Mouse (Mus musculus): Measurements from ENCODE around the gene Kidins220. TPM values are rescaled to one million over a fixed set of nuclear protein-coding genes. Genes with fewer than 3 reads are reported as not detected.

Gene Kidins220
- polyA plus RNA-seq, 1 experiment from 2014 or later = 31.0 TPM

- H3K4me1 ChIP-seq (replicated peaks) = peaks cover 11% of the 10 kb centered on the region
- H3K27me3 ChIP-seq = no peaks in the 10 kb centered on the region
- peaks cover 5% of the 10 kb centered on the region; the same call in 1 of the 2 replicates for H3K36me3 ChIP-seq
- H3K9ac ChIP-seq = no peak overlapping the region
- ATAC-seq (replicated peaks; ENCODE audit: insufficient number of reproducible peaks, insufficient read depth, low FRiP score, low read depth) = no peak
- WGBS = 65% methylated on average over 9 of the region's 9 CpGs
- H3K9me3 ChIP-seq (replicated peaks) = no peaks in the 10 kb centered on the region
- H3K4me2 ChIP-seq = no peak overlapping the region
- H3K4me3 ChIP-seq = no peak overlapping the region
- no peak overlapping the region for H3K27ac ChIP-seq
Measured at GRCm38 (mm10) chr12:24942619-24943287, 32.0 kb upstream of the Kidins220 start.

GRCm38 (mm10) chr12:24943427-24943826, 31.3 kb upstream of the Kidins220 start:
- no peak for ATAC-seq (replicated peaks; ENCODE audit: insufficient number of reproducible peaks, insufficient read depth, low FRiP score, low read depth)
- H3K9me3 ChIP-seq (replicated peaks) = no peaks in the 10 kb centered on the region

GRCm38 (mm10) chr12:24944597-24944996, 30.1 kb upstream of the Kidins220 start:
- no peak overlapping the region for H3K4me2 ChIP-seq
- no peak overlapping the region for H3K9ac ChIP-seq
- H3K4me3 ChIP-seq = no peak overlapping the region
- 67% methylated on average over 7 of the region's 7 CpGs for WGBS
- H3K27me3 ChIP-seq = no peaks in the 10 kb centered on the region
- 0 out of 2 replicates have a peak overlapping the region, but pooled peaks have one; percentile 54 for H3K27ac ChIP-seq
- ATAC-seq (replicated peaks; ENCODE audit: insufficient number of reproducible peaks, insufficient read depth, low FRiP score, low read depth) = peak; percentile 48; the same call in 1 of the 2 replicates
- peaks cover 5% of the 10 kb centered on the region; the same call in 1 of the 2 replicates for H3K36me3 ChIP-seq
- peaks cover 8% of the 10 kb centered on the region for H3K4me1 ChIP-seq (replicated peaks)
- no peaks in the 10 kb centered on the region for H3K9me3 ChIP-seq (replicated peaks)

More at GRCm38 (mm10) chr12:24943427-24943826, 31.3 kb upstream of the Kidins220 start:
- no peak overlapping the region for H3K4me3 ChIP-seq
- no peak overlapping the region for H3K4me2 ChIP-seq
- WGBS = 84% methylated on average over 4 of the region's 4 CpGs
- peaks cover 5% of the 10 kb centered on the region; the same call in 1 of the 2 replicates for H3K36me3 ChIP-seq
- H3K9ac ChIP-seq = no peak overlapping the region
- peaks cover 11% of the 10 kb centered on the region for H3K4me1 ChIP-seq (replicated peaks)
- H3K27ac ChIP-seq = no peak overlapping the region
- no peaks in the 10 kb centered on the region for H3K27me3 ChIP-seq

GRCm38 (mm10) chr12:24947065-24947464, 27.7 kb upstream of the Kidins220 start:
- Histone ChIP-seq H3K4me3 (no peak overlapping the region), H3K4me2 (no peak overlapping the region), H3K27ac (no peak overlapping the region), H3K36me3 (peaks cover 9% of the 10 kb centered on the region; the same call in 1 of the 2 replicates), H3K27me3 (no peaks in the 10 kb centered on the region), H3K9me3 (replicated peaks) (no peaks in the 10 kb centered on the region), H3K4me1 (replicated peaks) (peaks cover 8% of the 10 kb centered on the region), H3K9ac (no peak overlapping the region)
- 82% methylated on average over 14 of the region's 14 CpGs for WGBS
- no peak for ATAC-seq (replicated peaks; ENCODE audit: insufficient number of reproducible peaks, insufficient read depth, low FRiP score, low read depth)

DNA sequence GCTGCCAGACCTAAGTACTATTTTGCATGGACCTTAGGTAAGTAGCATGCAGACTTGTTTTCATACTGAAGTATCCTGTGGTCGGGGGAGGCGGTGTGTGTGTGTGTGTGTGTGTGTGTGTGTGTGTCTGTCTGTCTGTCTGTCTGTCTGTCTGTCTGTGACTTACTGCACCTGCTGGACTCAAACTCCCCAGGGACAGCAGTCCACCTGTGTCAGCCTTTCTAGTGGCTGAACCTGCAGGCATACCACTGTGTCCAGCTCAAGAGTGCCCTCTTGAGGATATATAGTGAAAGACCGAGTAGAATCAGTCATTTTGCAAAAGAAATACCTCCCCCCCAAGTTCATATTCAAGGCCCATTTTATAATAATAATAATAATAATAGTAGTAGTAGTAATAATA, 26.4 kb upstream of the Kidins220 start:
- ATAC-seq (replicated peaks; ENCODE audit: insufficient number of reproducible peaks, insufficient read depth, low FRiP score, low read depth) = no peak
- WGBS = 60% methylated on average over 3 of the region's 3 CpGs

GRCm38 (mm10) chr12:24950376-24951046, 24.2 kb upstream of the Kidins220 start:
- no peak overlapping the region for H3K9ac ChIP-seq
- H3K27me3 ChIP-seq = no peaks in the 10 kb centered on the region
- no peak for ATAC-seq (replicated peaks; ENCODE audit: insufficient number of reproducible peaks, insufficient read depth, low FRiP score, low read depth)
- no peak overlapping the region for H3K4me3 ChIP-seq
- no peak overlapping the region for H3K4me2 ChIP-seq
- WGBS = 88% methylated on average over 7 of the region's 7 CpGs
- peaks cover 9% of the 10 kb centered on the region; the same call in 1 of the 2 replicates for H3K36me3 ChIP-seq
- H3K9me3 ChIP-seq (replicated peaks) = no peaks in the 10 kb centered on the region
- H3K4me1 ChIP-seq (replicated peaks) = peaks cover 5% of the 10 kb centered on the region; the same call in 1 of the 2 replicates
- H3K27ac ChIP-seq = no peak overlapping the region

More for the DNA sequence above, 26.4 kb upstream of the Kidins220 start:
- Histone ChIP-seq H3K27ac (no peak overlapping the region), H3K9me3 (replicated peaks) (no peaks in the 10 kb centered on the region), H3K4me2 (no peak overlapping the region), H3K4me3 (no peak overlapping the region), H3K27me3 (no peaks in the 10 kb centered on the region), H3K9ac (no peak overlapping the region), H3K36me3 (peaks cover 9% of the 10 kb centered on the region; the same call in 1 of the 2 replicates), H3K4me1 (replicated peaks) (peaks cover 5% of the 10 kb centered on the region)

DNA sequence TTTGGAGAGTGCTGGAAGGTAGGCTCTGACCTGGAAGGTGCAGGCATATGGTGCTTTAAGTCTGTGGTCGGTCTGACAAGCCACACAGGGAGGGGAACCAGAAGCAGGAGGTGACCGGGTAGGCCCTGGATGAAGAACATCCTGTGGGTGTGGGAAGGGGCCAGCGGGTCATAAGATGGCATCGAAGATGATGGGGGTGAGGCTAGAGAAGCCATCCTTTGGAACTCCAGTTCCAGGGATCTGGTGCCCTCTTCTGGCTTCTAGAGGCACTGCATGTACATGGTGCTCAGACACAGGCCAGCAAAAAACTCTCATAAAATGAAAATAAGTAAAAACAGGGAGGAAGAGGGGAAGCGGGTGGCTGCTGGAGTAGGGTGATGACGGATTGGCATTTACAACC, 22.6 kb upstream of the Kidins220 start:
- Histone ChIP-seq H3K4me2 (no peak overlapping the region), H3K9me3 (replicated peaks) (no peaks in the 10 kb centered on the region), H3K4me3 (no peak overlapping the region), H3K9ac (no peak overlapping the region), H3K36me3 (peaks cover 9% of the 10 kb centered on the region; the same call in 1 of the 2 replicates), H3K27ac (no peak overlapping the region), H3K4me1 (replicated peaks) (peaks cover 5% of the 10 kb centered on the region; the same call in 1 of the 2 replicates), H3K27me3 (no peaks in the 10 kb centered on the region)
- ATAC-seq (replicated peaks; ENCODE audit: insufficient number of reproducible peaks, insufficient read depth, low FRiP score, low read depth) = no peak
- 48% methylated on average over 6 of the region's 6 CpGs for WGBS

- H3K4me2 ChIP-seq = no peak overlapping the region
- no peaks in the 10 kb centered on the region for H3K9me3 ChIP-seq (replicated peaks)
- H3K9ac ChIP-seq = no peak overlapping the region
- no peak overlapping the region for H3K27ac ChIP-seq
- H3K36me3 ChIP-seq = peaks cover 8% of the 10 kb centered on the region; the same call in 1 of the 2 replicates
- no peak; the same call in 1 of the 2 replicates for ATAC-seq (replicated peaks; ENCODE audit: insufficient number of reproducible peaks, insufficient read depth, low FRiP score, low read depth)
- whole genome bisulfite sequencing = 40% methylated on average over 9 of the region's 9 CpGs
- H3K4me3 ChIP-seq = no peak overlapping the region
- peaks cover 5% of the 10 kb centered on the region; the same call in 1 of the 2 replicates for H3K4me1 ChIP-seq (replicated peaks)
- H3K27me3 ChIP-seq = no peaks in the 10 kb centered on the region
Measured at GRCm38 (mm10) chr12:24955137-24955536, 19.6 kb upstream of the Kidins220 start.

DNA sequence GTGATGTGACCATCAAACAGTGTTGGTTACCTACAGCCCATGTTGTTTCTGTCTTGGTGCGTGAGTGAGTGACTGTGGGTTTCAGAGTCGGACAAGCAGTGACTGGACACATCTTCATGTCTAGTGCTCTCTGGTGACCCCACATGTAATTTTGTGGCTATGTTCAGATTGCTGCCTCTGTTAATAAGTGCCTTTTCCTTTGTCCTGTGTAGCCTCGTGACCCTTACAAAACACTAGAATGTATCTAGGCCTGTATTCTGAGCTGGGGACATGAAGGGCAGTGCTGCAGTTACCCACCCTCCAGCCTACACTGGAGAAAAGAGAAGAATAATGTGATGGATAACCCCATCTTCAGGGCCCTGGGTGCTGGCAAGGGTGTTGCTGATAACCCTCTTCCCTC, 16.2 kb upstream of the Kidins220 start:
- Histone ChIP-seq H3K9ac (no peak overlapping the region), H3K27ac (no peak overlapping the region), H3K4me1 (replicated peaks) (peaks cover 6% of the 10 kb centered on the region), H3K4me3 (no peak overlapping the region), H3K27me3 (no peaks in the 10 kb centered on the region), H3K36me3 (no peaks in the 10 kb centered on the region), H3K4me2 (no peak overlapping the region), H3K9me3 (replicated peaks) (no peaks in the 10 kb centered on the region)
- no peak for ATAC-seq (replicated peaks; ENCODE audit: insufficient number of reproducible peaks, insufficient read depth, low FRiP score, low read depth)
- 88% methylated on average over 3 of the region's 3 CpGs for WGBS

- Histone ChIP-seq H3K27ac (no peak overlapping the region), H3K36me3 (no peaks in the 10 kb centered on the region), H3K4me3 (no peak overlapping the region), H3K27me3 (no peaks in the 10 kb centered on the region), H3K9ac (no peak overlapping the region), H3K4me2 (no peak overlapping the region), H3K4me1 (replicated peaks) (peaks cover 6% of the 10 kb centered on the region; the same call in 1 of the 2 replicates), H3K9me3 (replicated peaks) (no peaks in the 10 kb centered on the region; the same call in 1 of the 2 replicates)
- WGBS = 87% methylated on average over 7 of the region's 7 CpGs
- ATAC-seq (replicated peaks; ENCODE audit: insufficient number of reproducible peaks, insufficient read depth, low FRiP score, low read depth) = no peak
Measured at GRCm38 (mm10) chr12:24961821-24962220, 12.9 kb upstream of the Kidins220 start.

GRCm38 (mm10) chr12:24962362-24962967, 12.3 kb upstream of the Kidins220 start:
- no peak overlapping the region for H3K4me2 ChIP-seq
- H3K36me3 ChIP-seq = no peaks in the 10 kb centered on the region
- peak overlapping the region; percentile 70; the same call in 1 of the 2 replicates for H3K27ac ChIP-seq
- H3K27me3 ChIP-seq = no peaks in the 10 kb centered on the region
- H3K4me1 ChIP-seq (replicated peaks) = peaks cover 6% of the 10 kb centered on the region; the same call in 1 of the 2 replicates
- ATAC-seq (replicated peaks; ENCODE audit: insufficient number of reproducible peaks, insufficient read depth, low FRiP score, low read depth) = no peak
- H3K4me3 ChIP-seq = no peak overlapping the region
- 82% methylated on average over 11 of the region's 11 CpGs for WGBS
- no peaks in the 10 kb centered on the region; the same call in 1 of the 2 replicates for H3K9me3 ChIP-seq (replicated peaks)
- H3K9ac ChIP-seq = no peak overlapping the region
